Mouse (Mus musculus): ENCODE measurements around the gene Tymp. TPM values are rescaled to one million over a fixed set of nuclear protein-coding genes. Genes with fewer than 3 reads are reported as not detected.
A peak's percentile ranks its signal among the peaks of the same experiment; 100 is the strongest.

The Tymp gene
- total and polyA plus RNA-seq, 2 experiments from 2014 or later: 3.6 to 7.0 TPM

DNA sequence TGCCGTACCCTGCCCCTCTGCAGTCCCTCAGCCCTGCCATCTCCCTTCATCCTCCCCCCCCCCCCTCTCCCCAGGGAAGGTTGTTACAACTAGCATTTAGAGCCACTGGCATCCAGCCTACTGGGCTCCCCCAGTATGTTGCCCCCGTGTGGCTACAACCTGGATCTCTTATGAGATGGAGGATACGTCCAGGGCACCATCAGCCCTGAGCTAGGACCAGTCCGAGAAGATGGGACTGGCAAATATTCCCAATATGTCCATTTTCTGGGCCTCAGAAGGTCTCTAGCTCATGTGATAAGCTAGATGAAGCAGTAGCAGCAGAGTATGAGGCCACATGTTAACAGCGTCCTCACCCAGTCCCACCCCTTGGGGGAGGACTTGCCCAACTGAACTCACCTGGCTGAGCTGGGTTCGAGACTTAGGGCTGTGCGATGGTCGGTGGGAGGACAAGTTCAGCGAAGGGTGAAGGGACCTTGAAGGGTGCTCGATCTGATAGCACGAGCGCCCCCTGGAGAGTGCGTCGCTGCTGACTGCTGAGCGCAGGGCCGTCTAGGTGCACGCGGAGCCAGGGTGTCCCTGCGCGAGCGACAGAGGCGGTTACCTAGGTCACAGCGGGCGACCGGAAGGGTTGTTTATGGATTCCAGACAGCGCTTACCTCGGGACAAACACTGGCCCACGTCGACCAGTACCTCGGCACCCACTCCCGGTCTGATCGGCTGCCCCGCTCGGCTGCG, 3.6 kb downstream of the Tymp start:
- H3K4me2 ChIP-seq (ENCODE audit: low read depth, low read length, poor library complexity, severe bottlenecking): peak overlapping the region; percentile 84
- peaks cover 19% of the 10 kb centered on the region for H3K27me3 ChIP-seq (ENCODE audit: insufficient read depth, low read length)
- H3K27ac ChIP-seq (ENCODE audit: low read depth, low read length): peak overlapping the region; percentile 88
- peak; percentile 68 for TF ChIP-seq CTCF (IDR thresholded peaks at IDR 0.05)
- H3K4me3 ChIP-seq (ENCODE audit: low read depth, low read length): peak overlapping the region; percentile 72
- ATAC-seq (ENCODE audit: low FRiP score) (peak; percentile 80), DNase-seq (ENCODE audit: low spot score) (peak; percentile 77)
- no peaks in the 10 kb centered on the region for H3K9me3 ChIP-seq (ENCODE audit: low read length)
- peak overlapping the region; percentile 78 for H3K9ac ChIP-seq (replicated peaks; ENCODE audit: low read length, poor library complexity, severe bottlenecking)
- peaks cover 6% of the 10 kb centered on the region; the same call in 1 of the 2 replicates for H3K4me1 ChIP-seq (ENCODE audit: insufficient read depth, low read length)
- peaks cover 38% of the 10 kb centered on the region for H3K36me3 ChIP-seq (ENCODE audit: insufficient read depth, low read length)
- WGBS: 2% methylated on average over 35 of the region's 35 CpGs

DNA sequence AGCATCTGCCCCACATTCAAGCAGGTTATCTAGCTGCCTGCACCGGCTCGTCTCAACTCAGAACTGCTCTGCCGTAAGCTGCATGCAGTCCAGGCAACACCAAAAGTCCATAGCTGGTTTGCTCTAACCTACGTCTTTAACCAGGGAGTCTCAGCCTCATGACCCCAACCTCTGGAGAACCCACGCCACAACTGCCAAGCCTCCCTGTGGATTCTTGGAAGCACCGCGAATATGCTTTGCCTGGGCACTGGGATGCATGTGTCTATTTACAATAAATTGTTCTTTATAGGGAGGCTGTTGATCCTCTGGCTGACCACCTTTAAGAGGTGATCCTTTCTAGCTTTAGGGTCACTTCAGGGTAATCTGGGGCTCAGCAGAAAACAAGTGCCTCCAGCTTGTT, 4.3 kb downstream of the Tymp start:
- H3K27ac ChIP-seq (ENCODE audit: low read depth, low read length): peak overlapping the region; percentile 88
- peak overlapping the region; percentile 78 for H3K9ac ChIP-seq (replicated peaks; ENCODE audit: low read length, poor library complexity, severe bottlenecking)
- H3K4me3 ChIP-seq (ENCODE audit: low read depth, low read length): peak overlapping the region; percentile 72; the same call in 1 of the 2 replicates
- peaks cover 6% of the 10 kb centered on the region; the same call in 1 of the 2 replicates for H3K4me1 ChIP-seq (ENCODE audit: insufficient read depth, low read length)
- no peak for TF ChIP-seq CTCF (IDR thresholded peaks at IDR 0.05)
- H3K36me3 ChIP-seq (ENCODE audit: insufficient read depth, low read length): peaks cover 44% of the 10 kb centered on the region
- H3K9me3 ChIP-seq (ENCODE audit: low read length): no peaks in the 10 kb centered on the region
- WGBS: 82% methylated on average over 7 of the region's 7 CpGs
- peak overlapping the region; percentile 84 for H3K4me2 ChIP-seq (ENCODE audit: low read depth, low read length, poor library complexity, severe bottlenecking)
- ATAC-seq (ENCODE audit: low FRiP score) (no peak), DNase-seq (ENCODE audit: low spot score) (no peak)
- peaks cover 13% of the 10 kb centered on the region for H3K27me3 ChIP-seq (ENCODE audit: insufficient read depth, low read length)

DNA sequence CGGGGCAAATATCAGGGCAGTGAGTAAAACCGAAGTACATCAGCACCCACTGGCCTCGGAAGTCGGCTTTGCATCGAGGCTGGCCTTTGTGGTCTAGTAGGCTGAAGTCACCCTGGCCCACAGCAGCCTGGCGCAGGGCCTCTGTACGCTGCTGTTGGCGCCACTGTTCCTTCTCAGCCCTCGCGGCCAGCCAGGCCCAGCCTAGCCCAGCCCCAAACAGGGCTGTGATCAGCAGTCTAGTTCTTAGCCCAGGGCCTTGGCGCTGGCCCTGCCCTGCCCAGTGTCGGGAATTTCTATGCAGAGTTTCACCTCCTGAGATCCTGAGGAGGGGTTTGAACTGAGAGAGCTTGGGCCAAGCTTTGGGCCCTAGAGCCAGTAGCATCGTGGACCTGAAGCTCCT, 4.8 kb downstream of the Tymp start:
- H3K36me3 ChIP-seq (ENCODE audit: insufficient read depth, low read length): peaks cover 49% of the 10 kb centered on the region
- H3K4me2 ChIP-seq (ENCODE audit: low read depth, low read length, poor library complexity, severe bottlenecking): no peak overlapping the region
- H3K4me3 ChIP-seq (ENCODE audit: low read depth, low read length): no peak overlapping the region
- TF ChIP-seq CTCF (IDR thresholded peaks at IDR 0.05): no peak
- DNase-seq (ENCODE audit: low spot score): no peak
- H3K4me1 ChIP-seq (ENCODE audit: insufficient read depth, low read length): peaks cover 6% of the 10 kb centered on the region; the same call in 1 of the 2 replicates
- WGBS: 90% methylated on average over 13 of the region's 13 CpGs
- H3K27me3 ChIP-seq (ENCODE audit: insufficient read depth, low read length): peaks cover 8% of the 10 kb centered on the region
- no peak overlapping the region for H3K9ac ChIP-seq (replicated peaks; ENCODE audit: low read length, poor library complexity, severe bottlenecking)
- H3K9me3 ChIP-seq (ENCODE audit: low read length): no peaks in the 10 kb centered on the region
- no peak overlapping the region for H3K27ac ChIP-seq (ENCODE audit: low read depth, low read length)
- ATAC-seq (ENCODE audit: low FRiP score): no peak

DNA sequence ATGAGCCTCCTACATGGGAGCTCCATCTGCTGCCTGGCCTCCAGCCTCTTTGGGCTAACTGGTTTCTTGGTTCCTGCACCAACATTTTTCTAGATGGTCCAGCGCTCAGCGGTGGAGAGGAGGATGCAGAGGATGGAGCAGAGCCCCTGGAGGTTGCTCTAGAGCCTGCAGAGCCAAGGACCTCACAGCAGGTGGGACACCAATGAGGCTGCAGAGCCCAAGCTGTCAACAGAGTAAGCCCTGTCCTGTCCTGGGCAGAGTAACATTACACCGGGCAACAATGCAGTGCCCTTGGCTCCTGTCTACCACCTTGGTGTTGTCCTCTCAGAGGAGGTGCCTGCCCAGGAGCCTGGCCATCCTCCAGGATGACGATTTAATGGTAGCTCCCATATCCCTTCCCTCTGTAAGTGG, 11.7 kb downstream of the Tymp start:
- no peaks in the 10 kb centered on the region for H3K9me3 ChIP-seq (ENCODE audit: low read length)
- H3K4me1 ChIP-seq (ENCODE audit: insufficient read depth, low read length): no peaks in the 10 kb centered on the region
- no peak for TF ChIP-seq CTCF (IDR thresholded peaks at IDR 0.05)
- no peak overlapping the region for H3K4me2 ChIP-seq (ENCODE audit: low read depth, low read length, poor library complexity, severe bottlenecking)
- H3K27ac ChIP-seq (ENCODE audit: low read depth, low read length): no peak overlapping the region
- WGBS: 94% methylated on average over 4 of the region's 4 CpGs
- no peak for DNase-seq (ENCODE audit: low spot score)
- H3K9ac ChIP-seq (replicated peaks; ENCODE audit: low read length, poor library complexity, severe bottlenecking): no peak overlapping the region
- H3K36me3 ChIP-seq (ENCODE audit: insufficient read depth, low read length): peaks cover 85% of the 10 kb centered on the region
- H3K27me3 ChIP-seq (ENCODE audit: insufficient read depth, low read length): no peaks in the 10 kb centered on the region
- ATAC-seq (ENCODE audit: low FRiP score): 0 out of 2 replicates have a peak, but pooled peaks have one; percentile 16
- no peak overlapping the region for H3K4me3 ChIP-seq (ENCODE audit: low read depth, low read length)

DNA sequence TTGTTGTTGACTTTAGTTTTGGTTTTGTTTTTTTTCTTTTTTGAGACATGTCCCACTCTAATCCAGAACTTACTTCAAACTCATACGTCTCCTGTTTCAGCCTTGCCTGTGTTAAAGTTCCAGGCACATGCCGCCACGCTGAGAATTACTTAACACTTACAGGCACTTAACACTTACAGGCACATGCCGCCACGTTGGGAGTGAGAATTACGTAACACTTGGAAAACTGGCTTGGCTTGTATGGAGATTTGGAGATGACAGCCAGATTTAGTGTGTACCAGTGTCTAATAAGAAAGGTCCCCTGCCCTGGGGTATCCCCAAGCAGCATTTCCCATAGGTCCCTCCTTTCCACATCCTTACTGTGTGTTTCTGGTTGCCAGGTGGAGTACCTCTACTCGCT, 13.8 kb downstream of the Tymp start:
- WGBS: 93% methylated on average over 7 of the region's 7 CpGs
- H3K4me2 ChIP-seq (ENCODE audit: low read depth, low read length, poor library complexity, severe bottlenecking): no peak overlapping the region
- H3K9me3 ChIP-seq (ENCODE audit: low read length): no peaks in the 10 kb centered on the region
- no peak overlapping the region for H3K27ac ChIP-seq (ENCODE audit: low read depth, low read length)
- DNase-seq (ENCODE audit: low spot score) (no peak), ATAC-seq (ENCODE audit: low FRiP score) (no peak)
- H3K4me3 ChIP-seq (ENCODE audit: low read depth, low read length): no peak overlapping the region
- H3K9ac ChIP-seq (replicated peaks; ENCODE audit: low read length, poor library complexity, severe bottlenecking): no peak overlapping the region
- H3K4me1 ChIP-seq (ENCODE audit: insufficient read depth, low read length): no peaks in the 10 kb centered on the region
- H3K36me3 ChIP-seq (ENCODE audit: insufficient read depth, low read length): peaks cover 66% of the 10 kb centered on the region
- H3K27me3 ChIP-seq (ENCODE audit: insufficient read depth, low read length): no peaks in the 10 kb centered on the region
- no peak for TF ChIP-seq CTCF (IDR thresholded peaks at IDR 0.05)

DNA sequence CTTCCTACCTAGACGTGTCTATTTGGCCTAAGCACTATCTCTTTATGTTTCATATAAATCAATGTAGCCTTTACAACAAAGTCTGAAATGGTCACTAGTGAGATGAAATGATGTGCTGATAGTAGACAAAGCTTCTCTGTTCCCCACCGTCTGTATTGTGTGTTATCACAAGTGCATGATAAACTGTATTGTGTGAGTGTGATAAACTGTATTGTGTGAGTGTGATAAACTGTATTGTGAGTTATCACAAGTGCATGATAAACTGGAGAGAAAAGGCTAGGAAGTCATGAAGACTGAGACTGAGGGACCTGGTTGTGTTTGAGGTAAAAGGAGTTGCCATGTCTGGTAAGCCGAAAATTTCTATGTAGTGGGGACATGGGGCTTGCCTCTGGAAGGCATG, 18.1 kb downstream of the Tymp start:
- no peak for TF ChIP-seq CTCF (IDR thresholded peaks at IDR 0.05)
- no peak overlapping the region for H3K27ac ChIP-seq (ENCODE audit: low read depth, low read length)
- H3K4me3 ChIP-seq (ENCODE audit: low read depth, low read length): no peak overlapping the region
- H3K4me2 ChIP-seq (ENCODE audit: low read depth, low read length, poor library complexity, severe bottlenecking): no peak overlapping the region
- peaks cover 5% of the 10 kb centered on the region; the same call in 1 of the 2 replicates for H3K4me1 ChIP-seq (ENCODE audit: insufficient read depth, low read length)
- no peaks in the 10 kb centered on the region for H3K27me3 ChIP-seq (ENCODE audit: insufficient read depth, low read length)
- no peaks in the 10 kb centered on the region for H3K9me3 ChIP-seq (ENCODE audit: low read length)
- H3K36me3 ChIP-seq (ENCODE audit: insufficient read depth, low read length): peaks cover 28% of the 10 kb centered on the region
- no peak overlapping the region for H3K9ac ChIP-seq (replicated peaks; ENCODE audit: low read length, poor library complexity, severe bottlenecking)
- DNase-seq (ENCODE audit: low spot score) (no peak), ATAC-seq (ENCODE audit: low FRiP score) (no peak)
- WGBS: 87% methylated on average over 3 of the region's 3 CpGs
